Comparison of ENCODE assay signal across 26 mouse cellular contexts in the genomic region with DNA sequence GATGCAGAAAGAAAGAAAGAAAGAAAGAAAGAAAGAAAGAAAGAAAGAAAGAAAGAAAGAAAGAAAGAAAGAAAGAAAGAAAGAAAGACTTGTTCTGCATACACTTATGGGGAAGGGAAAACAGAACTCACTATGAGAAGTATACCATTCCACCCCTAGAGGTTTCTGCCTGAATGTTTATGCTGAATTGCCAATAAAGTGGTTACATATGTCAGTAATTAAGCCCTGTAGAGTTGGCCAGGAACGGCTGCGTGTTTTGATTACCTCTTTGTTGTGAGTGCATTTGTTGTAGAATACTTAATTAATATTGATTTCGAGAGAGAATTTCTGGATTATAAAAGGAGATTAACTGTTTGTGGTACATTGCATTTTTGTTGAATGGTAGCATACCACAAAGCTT.
DNase-seq lines count a peak whose midpoint lies in the region; ATAC-seq lines count a peak whose summit lies in the region.
"Had no signal": no experiment of that assay in that cellular context is flagged by ENCODE, and none has a peak within 500 bp of the region (broad histone marks: within the 10 kb centered on the region; RNA-seq: fewer than 3 reads in every experiment).

No protein-coding gene starts in this region.

- H3K9ac ChIP-seq in forebrain, embryonic 14.5 days (ENCODE audit: low read length): no peak overlapping the region
- H3K9ac ChIP-seq in forebrain, embryonic 15.5 days (replicated peaks): no peak overlapping the region
- no peak overlapping the region for H3K9ac ChIP-seq in neural tube, embryonic 14.5 days (replicated peaks; ENCODE audit: low read depth, low read length)
- H3K9ac ChIP-seq in embryonic facial prominence, embryonic 14.5 days (ENCODE audit: low read depth, low read length): no peak overlapping the region
- H3K9ac ChIP-seq: heart, embryonic 12.5 days; kidney, embryonic 15.5 days; limb, embryonic 12.5 days; liver, embryonic 12.5 days; midbrain, embryonic 13.5 days had no signal

- H3K4me1 ChIP-seq in forebrain, embryonic 14.5 days (ENCODE audit: control insufficient read depth, insufficient read depth, low read length): no peaks in the 10 kb centered on the region
- H3K4me1 ChIP-seq in forebrain, embryonic 15.5 days: no peaks in the 10 kb centered on the region
- 0 out of 2 replicates have a peak, but pooled peaks cover 2% of the 10 kb centered on the region for H3K4me1 ChIP-seq in neural tube, embryonic 14.5 days (ENCODE audit: control insufficient read depth, insufficient read depth, low read length)
- H3K4me1 ChIP-seq in embryonic facial prominence, embryonic 14.5 days (ENCODE audit: control insufficient read depth, insufficient read depth, low read length): no peaks in the 10 kb centered on the region; the same call in 1 of the 2 replicates
- H3K4me1 ChIP-seq: heart, embryonic 12.5 days; kidney, embryonic 15.5 days; limb, embryonic 12.5 days; midbrain, embryonic 13.5 days had no signal

- peak; percentile 59 for DNase-seq in forebrain, embryonic 14.5 days (ENCODE audit: low spot score)
- no peak for DNase-seq in neural tube, embryonic 10.5 days (ENCODE audit: extremely low spot score, low spot score)
- peak; percentile 91 for DNase-seq in embryonic facial prominence, embryonic 14.5 days (ENCODE audit: low spot score)
- DNase-seq in ovary, postnatal 10 days (ENCODE audit: low spot score): no peak
- no peak for DNase-seq in cerebellum, adult 9-11 months
- DNase-seq: adrenal gland, adult 2 months; cerebellum, adult 2 months; gastrocnemius, adult 2 months; heart, postnatal 10 days; kidney, adult 11 months; kidney, postnatal 36 days; layer of hippocampus, postnatal 36 days; lung, adult 18-20 months; lung, postnatal 14 days; right cerebral cortex, postnatal 14 days; spleen, adult 18-20 months had no signal

- H3K4me3 ChIP-seq in forebrain, embryonic 14.5 days (ENCODE audit: low read depth, low read length): no peak overlapping the region
- H3K4me3 ChIP-seq in forebrain, embryonic 15.5 days: no peak overlapping the region
- H3K4me3 ChIP-seq in neural tube, embryonic 14.5 days (ENCODE audit: low read depth, low read length): no peak overlapping the region
- H3K4me3 ChIP-seq in embryonic facial prominence, embryonic 14.5 days (ENCODE audit: low read depth, low read length): no peak overlapping the region
- H3K4me3 ChIP-seq: gastrocnemius, adult 2 months; heart, embryonic 12.5 days; kidney, embryonic 15.5 days; limb, embryonic 12.5 days; liver, embryonic 12.5 days; megakaryocyte, embryonic 14.5 days; midbrain, embryonic 13.5 days had no signal

- H3K27ac ChIP-seq in forebrain, embryonic 14.5 days (ENCODE audit: low read depth, low read length): no peak overlapping the region
- no peak overlapping the region for H3K27ac ChIP-seq in forebrain, embryonic 15.5 days (replicated peaks)
- H3K27ac ChIP-seq in neural tube, embryonic 14.5 days (ENCODE audit: low read depth, low read length): no peak overlapping the region
- peak overlapping the region; percentile 45 for H3K27ac ChIP-seq in embryonic facial prominence, embryonic 14.5 days (replicated peaks; ENCODE audit: low read depth, low read length)
- H3K27ac ChIP-seq: gastrocnemius, adult 2 months; kidney, embryonic 15.5 days; limb, embryonic 12.5 days; liver, embryonic 12.5 days; midbrain, embryonic 13.5 days had no signal

- ATAC-seq in forebrain, embryonic 14.5 days: no peak; the same call in 1 of the 2 replicates
- ATAC-seq in forebrain, embryonic 15.5 days (replicated peaks): no peak
- peak; percentile 44; the same call in 1 of the 2 replicates for ATAC-seq in neural tube, embryonic 14.5 days (ENCODE audit: low read depth)
- peak; percentile 76 for ATAC-seq in embryonic facial prominence, embryonic 14.5 days (ENCODE audit: low read depth)
- ATAC-seq: CD4-positive, CD25-positive, alpha-beta regulatory T cell, adult 4 months; liver, embryonic 12.5 days; midbrain, embryonic 13.5 days; Patski had no signal

- no peak overlapping the region for H3K4me2 ChIP-seq in forebrain, embryonic 14.5 days (ENCODE audit: low read length)
- H3K4me2 ChIP-seq in forebrain, embryonic 15.5 days (replicated peaks): no peak overlapping the region
- H3K4me2 ChIP-seq in neural tube, embryonic 14.5 days (ENCODE audit: low read depth, low read length): no peak overlapping the region
- no peak overlapping the region for H3K4me2 ChIP-seq in embryonic facial prominence, embryonic 14.5 days (ENCODE audit: low read depth, low read length)
- H3K4me2 ChIP-seq: heart, embryonic 12.5 days; kidney, embryonic 15.5 days; limb, embryonic 12.5 days; liver, embryonic 12.5 days; midbrain, embryonic 13.5 days had no signal

- H3K27me3 ChIP-seq in forebrain, embryonic 14.5 days (replicated peaks; ENCODE audit: control insufficient read depth, insufficient read depth, low read length): no peaks in the 10 kb centered on the region
- H3K27me3 ChIP-seq in forebrain, embryonic 15.5 days: no peaks in the 10 kb centered on the region
- no peaks in the 10 kb centered on the region for H3K27me3 ChIP-seq in neural tube, embryonic 14.5 days (ENCODE audit: control insufficient read depth, insufficient read depth, low read length)
- H3K27me3 ChIP-seq in embryonic facial prominence, embryonic 14.5 days (replicated peaks; ENCODE audit: control insufficient read depth, insufficient read depth, low read length): no peaks in the 10 kb centered on the region
- H3K27me3 ChIP-seq: heart, embryonic 12.5 days; kidney, embryonic 15.5 days; limb, embryonic 12.5 days; liver, embryonic 12.5 days; midbrain, embryonic 13.5 days; Patski had no signal

- 14% methylated on average over 3 of the region's 3 CpGs for WGBS in forebrain, embryonic 14.5 days
- whole genome bisulfite sequencing in forebrain, embryonic 15.5 days: 23% methylated on average over 3 of the region's 3 CpGs
- 32% methylated on average over 3 of the region's 3 CpGs for WGBS in neural tube, embryonic 14.5 days
- 18% methylated on average over 3 of the region's 3 CpGs for WGBS in embryonic facial prominence, embryonic 14.5 days

- H3K9me3 ChIP-seq in forebrain, embryonic 14.5 days (replicated peaks; ENCODE audit: control insufficient read depth, low read length): no peaks in the 10 kb centered on the region
- no peaks in the 10 kb centered on the region for H3K9me3 ChIP-seq in forebrain, embryonic 15.5 days
- no peaks in the 10 kb centered on the region for H3K9me3 ChIP-seq in neural tube, embryonic 14.5 days (ENCODE audit: control insufficient read depth, low read length)
- H3K9me3 ChIP-seq in embryonic facial prominence, embryonic 14.5 days (ENCODE audit: control insufficient read depth, low read length): no peaks in the 10 kb centered on the region
- H3K9me3 ChIP-seq: heart, embryonic 12.5 days; kidney, embryonic 15.5 days; limb, embryonic 12.5 days; liver, embryonic 12.5 days; megakaryocyte, embryonic 14.5 days; midbrain, embryonic 13.5 days had no signal

- H3K36me3 ChIP-seq in forebrain, embryonic 14.5 days (ENCODE audit: control insufficient read depth, insufficient read depth, low read length): no peaks in the 10 kb centered on the region
- H3K36me3 ChIP-seq in forebrain, embryonic 15.5 days: no peaks in the 10 kb centered on the region
- no peaks in the 10 kb centered on the region for H3K36me3 ChIP-seq in neural tube, embryonic 14.5 days (ENCODE audit: control insufficient read depth, insufficient read depth, low read length)
- H3K36me3 ChIP-seq in embryonic facial prominence, embryonic 14.5 days (ENCODE audit: control insufficient read depth, insufficient read depth, low read length): no peaks in the 10 kb centered on the region
- H3K36me3 ChIP-seq: heart, embryonic 12.5 days; kidney, embryonic 15.5 days; limb, embryonic 12.5 days; liver, embryonic 12.5 days; midbrain, embryonic 13.5 days had no signal

Comparison
In these comparisons a context has a peak if more than half of its experiments do, and no peak if none do; other contexts are left out.
1. ATAC-seq: peak in neural tube, embryonic 14.5 days (single experiment) and embryonic facial prominence, embryonic 14.5 days (single experiment); none in forebrain, embryonic 14.5 days (single experiment) and forebrain, embryonic 15.5 days (single experiment).
2. DNase-seq: peak in forebrain, embryonic 14.5 days (single experiment) and embryonic facial prominence, embryonic 14.5 days (single experiment); none in neural tube, embryonic 10.5 days (single experiment), ovary, postnatal 10 days (single experiment) and cerebellum, adult 9-11 months (single experiment).